20 mouse cellular contexts compared by ENCODE assay signal in genomic region chr8:9493557-9494224, GRCm38 (mm10).
DNase-seq lines count a peak whose midpoint lies in the region; ATAC-seq lines count a peak whose summit lies in the region.
"Had no signal": no experiment of that assay in that cellular context is flagged by ENCODE, and none has a peak within 500 bp of the region (broad histone marks: within the 10 kb centered on the region; RNA-seq: fewer than 3 reads in every experiment).

No protein-coding gene starts in this region.

- H3K27ac ChIP-seq in forebrain, embryonic 13.5 days: no peak overlapping the region
- H3K27ac ChIP-seq in forebrain, embryonic 14.5 days (ENCODE audit: low read depth, low read length): no peak overlapping the region
- no peak overlapping the region for H3K27ac ChIP-seq in neural tube, embryonic 11.5 days (ENCODE audit: low read depth, low read length)
- H3K27ac ChIP-seq in midbrain, embryonic 16.5 days (ENCODE audit: low read length): peak overlapping the region; percentile 66
- H3K27ac ChIP-seq: embryonic facial prominence, embryonic 10.5 days; heart, adult 2 months; heart, embryonic 15.5 days had no signal

- no peak overlapping the region for H3K4me2 ChIP-seq in forebrain, embryonic 13.5 days
- no peak overlapping the region for H3K4me2 ChIP-seq in forebrain, embryonic 14.5 days (ENCODE audit: low read length)
- no peak overlapping the region for H3K4me2 ChIP-seq in neural tube, embryonic 11.5 days (ENCODE audit: low read depth)
- H3K4me2 ChIP-seq in midbrain, embryonic 16.5 days (ENCODE audit: low read length): peak overlapping the region; percentile 9; the same call in 1 of the 2 replicates
- H3K4me2 ChIP-seq: heart, embryonic 15.5 days had no signal

- H3K9ac ChIP-seq in forebrain, embryonic 13.5 days: no peak overlapping the region
- H3K9ac ChIP-seq in forebrain, embryonic 14.5 days (ENCODE audit: low read length): no peak overlapping the region
- no peak overlapping the region for H3K9ac ChIP-seq in neural tube, embryonic 11.5 days (ENCODE audit: low read length)
- no peak overlapping the region for H3K9ac ChIP-seq in midbrain, embryonic 16.5 days (ENCODE audit: low read depth, low read length)
- H3K9ac ChIP-seq: forebrain, postnatal 0 days; heart, embryonic 15.5 days had no signal

- H3K9me3 ChIP-seq in forebrain, embryonic 13.5 days (replicated peaks): no peaks in the 10 kb centered on the region
- no peaks in the 10 kb centered on the region for H3K9me3 ChIP-seq in forebrain, embryonic 14.5 days (replicated peaks; ENCODE audit: control insufficient read depth, low read length)
- no peaks in the 10 kb centered on the region for H3K9me3 ChIP-seq in neural tube, embryonic 11.5 days (ENCODE audit: control insufficient read depth, low read length)
- H3K9me3 ChIP-seq in midbrain, embryonic 16.5 days (replicated peaks; ENCODE audit: control insufficient read depth, low read length, poor library complexity, severe bottlenecking): no peaks in the 10 kb centered on the region
- H3K9me3 ChIP-seq: embryonic facial prominence, embryonic 10.5 days; heart, embryonic 15.5 days had no signal

- WGBS in forebrain, embryonic 13.5 days: 52% methylated on average over 8 of the region's 8 CpGs
- 46% methylated on average over 8 of the region's 8 CpGs for WGBS in forebrain, embryonic 14.5 days
- WGBS in neural tube, embryonic 11.5 days: 42% methylated on average over 8 of the region's 8 CpGs
- 37% methylated on average over 8 of the region's 8 CpGs for WGBS in midbrain, embryonic 16.5 days

- 0 out of 2 replicates have a peak, but pooled peaks have one; percentile 33 for ATAC-seq in forebrain, embryonic 13.5 days
- ATAC-seq in forebrain, embryonic 14.5 days: no peak
- ATAC-seq in neural tube, embryonic 11.5 days (ENCODE audit: insufficient read depth, low FRiP score, low TSS enrichment): no peak
- ATAC-seq in midbrain, embryonic 16.5 days: peak; percentile 59
- ATAC-seq: forebrain, postnatal 0 days had no signal

- no peaks in the 10 kb centered on the region for H3K27me3 ChIP-seq in forebrain, embryonic 13.5 days
- H3K27me3 ChIP-seq in forebrain, embryonic 14.5 days (replicated peaks; ENCODE audit: control insufficient read depth, insufficient read depth, low read length): no peaks in the 10 kb centered on the region
- no peaks in the 10 kb centered on the region for H3K27me3 ChIP-seq in neural tube, embryonic 11.5 days (ENCODE audit: control insufficient read depth, insufficient read depth, low read length)
- no peaks in the 10 kb centered on the region for H3K27me3 ChIP-seq in midbrain, embryonic 16.5 days (ENCODE audit: control insufficient read depth, insufficient read depth, low read depth, low read length)
- H3K27me3 ChIP-seq: heart, embryonic 15.5 days had no signal

- H3K36me3 ChIP-seq in forebrain, embryonic 13.5 days (ENCODE audit: poor library complexity, severe bottlenecking): no peaks in the 10 kb centered on the region
- no peaks in the 10 kb centered on the region for H3K36me3 ChIP-seq in forebrain, embryonic 14.5 days (ENCODE audit: control insufficient read depth, insufficient read depth, low read length)
- no peaks in the 10 kb centered on the region for H3K36me3 ChIP-seq in neural tube, embryonic 11.5 days (ENCODE audit: control insufficient read depth, insufficient read depth, low read length)
- H3K36me3 ChIP-seq in midbrain, embryonic 16.5 days (ENCODE audit: control insufficient read depth, insufficient read depth, low read length): no peaks in the 10 kb centered on the region
- H3K36me3 ChIP-seq: embryonic facial prominence, embryonic 10.5 days; heart, embryonic 15.5 days had no signal

- no peak overlapping the region for H3K4me3 ChIP-seq in forebrain, embryonic 13.5 days
- no peak overlapping the region for H3K4me3 ChIP-seq in forebrain, embryonic 14.5 days (ENCODE audit: low read depth, low read length)
- no peak overlapping the region for H3K4me3 ChIP-seq in neural tube, embryonic 11.5 days (ENCODE audit: low read depth, low read length)
- no peak overlapping the region for H3K4me3 ChIP-seq in midbrain, embryonic 16.5 days (ENCODE audit: low read depth, low read length)
- H3K4me3 ChIP-seq: embryonic facial prominence, embryonic 10.5 days; heart, adult 2 months; heart, embryonic 15.5 days had no signal

- peaks cover 6% of the 10 kb centered on the region; the same call in 1 of the 2 replicates for H3K4me1 ChIP-seq in forebrain, embryonic 13.5 days
- no peaks in the 10 kb centered on the region for H3K4me1 ChIP-seq in forebrain, embryonic 14.5 days (ENCODE audit: control insufficient read depth, insufficient read depth, low read length)
- H3K4me1 ChIP-seq in neural tube, embryonic 11.5 days (ENCODE audit: control insufficient read depth, insufficient read depth, low read length): no peaks in the 10 kb centered on the region
- H3K4me1 ChIP-seq in midbrain, embryonic 16.5 days (ENCODE audit: control insufficient read depth, insufficient read depth, low read length): peaks cover 11% of the 10 kb centered on the region
- H3K4me1 ChIP-seq: heart, embryonic 15.5 days had no signal

- no peak for DNase-seq in forebrain, embryonic 14.5 days (ENCODE audit: low spot score)
- DNase-seq in neural tube, embryonic 11.5 days (ENCODE audit: low spot score): peak; percentile 20
- DNase-seq in neural tube, embryonic 10.5 days (ENCODE audit: extremely low spot score, low spot score): no peak
- DNase-seq in layer of hippocampus, adult 18-20 months (ENCODE audit: low spot score in 2 of 2): no peak
- no peak for DNase-seq in adrenal gland, adult 8-10 months
- DNase-seq: adrenal gland, postnatal 14 days; B cell, adult 2 months; cerebellum, adult 8-10 months; forebrain, postnatal 0 days; heart, adult 2 months; kidney, adult 18-20 months; kidney, postnatal 4 days; liver; lung, adult 18-20 months; right cerebral cortex, postnatal 4 days; thymus, postnatal 36 days had no signal

Comparison
In these comparisons a context has a peak if more than half of its experiments do, and no peak if none do; other contexts are left out.
1. ATAC-seq: peak in forebrain, embryonic 13.5 days (single experiment) and midbrain, embryonic 16.5 days (single experiment); none in forebrain, embryonic 14.5 days (single experiment) and neural tube, embryonic 11.5 days (single experiment).